Mouse (Mus musculus) mouse embryonic stem cell (cell line): ENCODE measurements around the gene Gnb4.

Experiments
- in situ Hi-C, 2 experiments: fragments of 300-500 bp; cut with MboI; formaldehyde crosslinking; loops; 1 replicate in 1 of 2; 3 replicates in 1 of 2; pipeline ENCODE4 v1.14.3; 2019 to 2020; ENCODE audit warnings: low sequenced_read_pairs in 2 of 2, low pct_unique_long_range_greater_than_20kb in 1 of 2, mixed read lengths in 1 of 2; ENCODE audit not compliant: unreplicated experiment in 1 of 2

Gnb4 gene

GRCm38 (mm10) chr3:32538091-32538490 is 78.3 kb downstream of the Gnb4 start:
- in situ Hi-C loops, result no loop called here

- in situ Hi-C loops, result no loop called here
Observed at GRCm38 (mm10) chr3:32537556-32537955, 78.8 kb downstream of the Gnb4 start.

GRCm38 (mm10) chr3:32535692-32536091 is 80.7 kb downstream of the Gnb4 start:
- in situ Hi-C loops, result no loop called here
